Mouse (Mus musculus): ENCODE data around the gene Mtx2.

Gene Mtx2

DNA sequence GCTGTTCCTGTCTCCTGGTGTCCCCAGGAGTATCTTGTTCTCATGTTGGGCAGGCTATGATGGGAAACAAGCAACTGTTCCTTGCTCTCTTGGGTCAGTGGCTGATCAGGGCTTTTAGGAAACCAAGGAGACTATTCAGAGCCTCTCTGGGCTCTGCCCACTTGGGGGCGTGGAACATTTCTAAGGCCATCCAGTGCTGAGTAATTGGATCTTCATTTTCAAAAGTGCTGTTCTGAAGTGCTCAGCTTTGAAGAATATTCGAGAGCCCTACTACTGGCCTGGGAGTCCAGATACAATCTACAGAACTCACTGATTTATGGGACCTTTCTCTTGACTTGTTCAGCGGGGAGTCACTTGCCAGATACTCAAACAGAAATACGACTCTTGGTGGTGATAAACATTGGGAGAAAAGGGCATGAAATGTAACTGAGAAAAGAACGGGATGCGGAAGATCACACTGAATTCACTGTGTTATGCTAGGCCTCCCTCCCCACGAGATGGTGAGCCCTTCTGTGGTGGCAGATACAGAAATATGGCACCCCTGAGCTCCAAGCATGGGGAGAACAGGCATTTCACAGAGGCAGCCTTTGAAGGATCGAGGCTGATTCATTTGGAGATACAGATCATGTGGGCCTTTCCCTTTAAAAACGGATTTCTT lies 92.4 kb downstream of the Mtx2 start:
- no peak for DNase-seq (ENCODE audit: low spot score in 2 of 2)

DNA sequence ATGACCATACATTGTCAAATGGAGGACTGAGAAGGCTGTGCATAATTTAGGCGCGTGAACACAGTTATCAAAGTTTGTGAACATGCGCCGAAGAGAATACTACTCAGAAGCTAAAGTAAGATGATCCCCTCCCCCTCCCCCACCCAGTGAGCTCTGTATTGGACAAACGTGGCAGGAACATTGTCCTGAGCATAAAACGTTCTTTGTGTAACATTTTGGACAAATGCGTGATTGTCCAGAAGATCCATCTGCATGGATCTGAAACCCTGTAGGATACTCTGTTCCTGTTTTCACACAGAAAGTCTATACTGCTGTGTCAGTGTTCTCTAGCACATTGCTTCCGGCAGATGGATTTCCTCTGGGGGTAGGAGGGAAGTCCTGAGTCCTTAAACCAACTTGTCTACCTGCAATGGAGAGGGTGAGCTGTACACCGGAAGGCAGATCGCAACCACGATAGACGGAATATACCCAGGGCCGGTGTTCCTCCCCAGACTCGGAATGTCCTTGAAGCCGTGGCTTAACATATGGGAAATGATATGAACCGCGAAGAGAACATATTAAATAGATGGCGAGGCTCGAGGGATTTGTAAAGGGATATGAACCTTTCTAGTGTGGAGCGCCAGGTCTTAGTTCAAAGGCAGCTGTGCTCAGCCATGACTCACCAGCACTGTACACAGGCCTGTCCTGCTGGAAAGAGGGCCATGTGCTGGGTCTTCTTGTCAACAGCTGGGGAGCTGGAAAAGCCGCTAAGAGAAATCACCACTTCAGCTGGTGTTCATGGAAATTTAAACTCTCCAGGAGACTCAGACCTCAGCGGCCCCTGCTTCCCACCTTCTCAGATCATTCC lies 100.6 kb downstream of the Mtx2 start:
- no peak for DNase-seq (ENCODE audit: low spot score in 2 of 2)

All from frontal cortex, postnatal 36 days (tissue).